Mouse (Mus musculus): ENCODE data around the gene Znrf3. TPM values are rescaled to one million over a fixed set of nuclear protein-coding genes. Genes with fewer than 3 reads are reported as not detected.

Znrf3 gene
- polyA plus RNA-seq (2012) = 2.2 and 2.3 TPM in 2 replicates

GRCm38 (mm10) chr11:5444599-5445451 is at the start of gene Znrf3:
Gene Znrf3, minus strand, starts transcription at chr11:5444847.
- TF ChIP-seq GATA1 (IDR thresholded peaks at IDR 0.05; ENCODE audit: low read length) = no peak

GRCm38 (mm10) chr11:5493869-5494268 is 49.2 kb upstream of the Znrf3 start:
- TF ChIP-seq GATA1 (IDR thresholded peaks at IDR 0.05; ENCODE audit: low read length) = no peak

DNA sequence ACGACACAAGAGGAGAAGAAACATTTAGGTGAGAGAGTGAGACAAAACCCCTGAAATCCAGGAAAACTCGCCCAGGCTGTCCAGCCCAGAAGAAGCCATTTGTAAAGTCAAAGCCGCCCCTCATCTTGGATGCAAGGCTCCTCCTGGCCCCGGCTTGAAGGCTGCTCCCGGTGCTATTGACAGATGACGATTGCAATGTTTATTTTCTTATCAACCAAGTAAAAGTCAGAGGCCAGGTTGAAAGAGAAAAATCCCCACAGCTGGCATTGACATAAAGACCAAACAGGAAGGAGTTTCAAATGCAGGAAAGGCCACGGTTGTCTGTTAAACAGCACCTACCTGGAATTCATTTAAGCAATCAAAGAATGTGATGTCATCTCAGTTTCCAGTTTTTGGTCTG is 47.3 kb upstream of the Znrf3 start:
- no peak for TF ChIP-seq GATA1 (IDR thresholded peaks at IDR 0.05; ENCODE audit: low read length)

DNA sequence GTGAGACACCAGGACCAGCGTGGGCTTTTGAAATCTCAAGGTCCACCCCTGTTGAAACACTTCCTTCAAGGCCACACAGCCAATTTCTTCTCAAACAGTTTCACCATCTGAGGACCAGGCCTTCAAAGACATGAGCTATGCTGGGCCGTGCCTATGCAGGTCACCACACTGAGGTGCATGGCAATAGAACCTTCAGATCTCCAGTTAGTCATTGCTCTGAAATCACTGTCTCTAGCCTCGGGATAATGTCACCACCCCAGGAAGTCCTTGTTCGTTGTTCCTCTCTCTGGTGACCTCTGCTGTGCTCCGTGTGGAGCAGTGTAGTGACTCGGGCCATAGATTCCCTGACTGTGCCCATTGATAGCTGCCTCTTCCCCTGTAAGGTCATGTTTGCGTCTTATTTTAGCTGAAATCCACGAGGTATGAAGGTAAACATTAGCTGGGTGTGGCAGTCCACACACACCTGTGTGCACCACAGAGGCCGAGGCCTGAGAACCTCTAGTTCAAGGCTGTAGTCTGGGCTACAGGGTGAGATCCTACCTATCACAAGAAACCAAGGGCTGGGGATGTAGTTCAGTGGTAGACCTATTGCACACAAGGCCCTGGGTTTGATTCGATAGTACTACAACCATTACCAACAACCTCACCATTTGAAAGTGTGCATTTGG is 46.5 kb upstream of the Znrf3 start:
- TF ChIP-seq GATA1 (IDR thresholded peaks at IDR 0.05; ENCODE audit: low read length) = no peak

- no peak for TF ChIP-seq GATA1 (IDR thresholded peaks at IDR 0.05; ENCODE audit: low read length)
Observed at GRCm38 (mm10) chr11:5485193-5486011, 40.8 kb upstream of the Znrf3 start.

DNA sequence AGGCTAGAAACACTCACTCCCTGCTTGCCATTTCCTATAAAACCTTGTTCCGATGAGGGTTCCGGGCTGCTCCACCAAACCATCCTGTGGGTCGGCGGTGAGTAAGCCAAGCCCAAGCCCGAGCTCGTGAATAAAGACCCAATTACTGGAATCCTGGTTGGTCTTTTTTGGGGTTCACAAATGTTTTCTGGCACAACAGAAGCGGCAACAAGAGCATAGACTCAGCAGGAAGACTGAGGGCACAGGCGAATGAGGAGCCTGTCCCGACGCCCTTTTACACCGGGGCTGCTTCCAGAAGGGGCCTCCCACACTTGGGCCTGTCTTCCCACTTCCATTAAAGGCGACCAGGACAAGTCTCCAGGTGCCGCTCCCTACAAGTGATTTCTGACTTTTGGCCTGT is 37.9 kb upstream of the Znrf3 start:
- no peak for TF ChIP-seq GATA1 (IDR thresholded peaks at IDR 0.05; ENCODE audit: low read length)

GRCm38 (mm10) chr11:5478831-5479230 is 34.2 kb upstream of the Znrf3 start:
- no peak for TF ChIP-seq GATA1 (IDR thresholded peaks at IDR 0.05; ENCODE audit: low read length)

GRCm38 (mm10) chr11:5478193-5478592 is 33.5 kb upstream of the Znrf3 start:
- TF ChIP-seq GATA1 (IDR thresholded peaks at IDR 0.05; ENCODE audit: low read length) = no peak

GRCm38 (mm10) chr11:5476806-5477205 is 32.2 kb upstream of the Znrf3 start:
- no peak for TF ChIP-seq GATA1 (IDR thresholded peaks at IDR 0.05; ENCODE audit: low read length)

- TF ChIP-seq GATA1 (IDR thresholded peaks at IDR 0.05; ENCODE audit: low read length) = no peak
Observed at GRCm38 (mm10) chr11:5474130-5474529, 29.5 kb upstream of the Znrf3 start.

DNA sequence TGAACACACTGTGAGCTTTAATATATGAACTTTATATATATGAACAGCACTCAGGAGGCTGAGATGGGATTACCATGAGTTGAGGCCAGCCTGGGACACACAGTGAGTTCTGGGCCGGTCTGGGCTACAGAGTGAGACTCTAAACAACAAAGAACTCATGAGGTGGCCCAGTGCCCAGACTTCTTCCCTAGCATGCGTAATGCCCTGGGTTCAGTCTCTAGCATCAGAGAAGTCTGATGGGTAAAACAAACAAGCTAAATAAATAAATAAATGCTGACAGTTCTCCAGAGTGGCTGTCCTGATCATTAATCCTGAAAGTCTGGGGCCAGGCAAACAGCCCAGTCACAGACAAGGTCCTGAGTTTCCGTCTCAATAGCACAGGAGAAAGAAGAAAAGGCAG is 25.4 kb upstream of the Znrf3 start:
- no peak for TF ChIP-seq GATA1 (IDR thresholded peaks at IDR 0.05; ENCODE audit: low read length)

GRCm38 (mm10) chr11:5469084-5469483 is 24.4 kb upstream of the Znrf3 start:
- no peak for TF ChIP-seq GATA1 (IDR thresholded peaks at IDR 0.05; ENCODE audit: low read length)

GRCm38 (mm10) chr11:5468471-5468870 is 23.8 kb upstream of the Znrf3 start:
- no peak for TF ChIP-seq GATA1 (IDR thresholded peaks at IDR 0.05; ENCODE audit: low read length)

- no peak for TF ChIP-seq GATA1 (IDR thresholded peaks at IDR 0.05; ENCODE audit: low read length)
Observed at GRCm38 (mm10) chr11:5451923-5452322, 7.3 kb upstream of the Znrf3 start.

- TF ChIP-seq GATA1 (IDR thresholded peaks at IDR 0.05; ENCODE audit: low read length) = no peak
Observed at GRCm38 (mm10) chr11:5451341-5451740, 6.7 kb upstream of the Znrf3 start.

GRCm38 (mm10) chr11:5450701-5451100 is 6.1 kb upstream of the Znrf3 start:
- no peak for TF ChIP-seq GATA1 (IDR thresholded peaks at IDR 0.05; ENCODE audit: low read length)
